Mouse (Mus musculus) liver, embryonic 13.5 days (tissue): ENCODE measurements around the gene Pla2g2d. TPM values are rescaled to one million over a fixed set of nuclear protein-coding genes. Genes with fewer than 3 reads are reported as not detected.
A peak's percentile ranks its signal among the peaks of the same experiment; 100 is the strongest.

Source experiments
- ATAC-seq: fragments of 200-750 bp; cut with Nextera tagmentation; 2 replicates; pipeline ENCODE4 v1.8.0; 2017; ENCODE audit warnings: low read depth, mild to moderate bottlenecking, moderate number of reproducible peaks, moderate library complexity
- DNase-seq: peaks from one replicate; pipeline ENCODE4 v3.0.0; 2022
- H3K27ac ChIP-seq: fragments of 300-500 bp; sonication (generic); 2 replicates; pipeline ENCODE4 v1.5.1; 2015; ENCODE audit warnings: moderate library complexity, mild to moderate bottlenecking, inconsistent platforms
- H3K27me3 ChIP-seq: fragments of 300-500 bp; sonication (generic); 2 replicates; pipeline ENCODE4 v1.6.1; 2015; ENCODE audit warnings: mild to moderate bottlenecking, inconsistent platforms
- H3K36me3 ChIP-seq: fragments of 300-500 bp; sonication (generic); 2 replicates; pipeline ENCODE4 v1.6.1; 2015; ENCODE audit warnings: mild to moderate bottlenecking, inconsistent platforms
- H3K4me1 ChIP-seq: fragments of 300-500 bp; sonication (generic); replicated peaks from 2 replicates; pipeline ENCODE4 v1.6.1; 2015; ENCODE audit warnings: inconsistent platforms
- H3K4me2 ChIP-seq: fragments of 300-500 bp; sonication (generic); 2 replicates; pipeline ENCODE4 v1.6.1; 2015; ENCODE audit warnings: inconsistent platforms, mild to moderate bottlenecking, moderate library complexity
- H3K4me3 ChIP-seq: fragments of 300-500 bp; sonication (generic); replicated peaks from 2 replicates; pipeline ENCODE4 v1.5.1; 2015; ENCODE audit warnings: mild to moderate bottlenecking, inconsistent platforms
- H3K9ac ChIP-seq: fragments of 300-500 bp; sonication (generic); 2 replicates; pipeline ENCODE4 v1.6.1; 2015; ENCODE audit warnings: mild to moderate bottlenecking, inconsistent platforms
- H3K9me3 ChIP-seq: fragments of 300-500 bp; sonication (generic); replicated peaks from 2 replicates; pipeline ENCODE4 v1.6.1; 2016; ENCODE audit warnings: inconsistent platforms
- WGBS: fragments of 180-500 bp; shearing (Covaris S2); methylation state at CpG from one replicate; pipeline ENCODE4 v1.1.7; 2015; ENCODE audit not compliant: insufficient replicate concordance; 5-methylcytosine and 5-hydroxymethylcytosine counted together
- polyA plus RNA-seq: library from polyadenylated mRNA; unstranded; fragments of >200 nt; fragmentation: Nextera tagmentation; extraction: Ambion mirVana; gene quantifications from 2 replicates; pipeline ENCODE4 v1.2.1, GENCODE M21; 2015

The Pla2g2d gene
- not detected in 2 replicates for polyA plus RNA-seq

GRCm38 (mm10) chr4:138775435-138775834 lies at the start of gene Pla2g2d:
TSS of gene Pla2g2d (plus strand) at chr4:138775735.
- H3K4me3 ChIP-seq = no peak within 1 kb of the TSS
- H3K9me3 ChIP-seq = no peaks in the 10 kb centered on the region
- WGBS = 51% methylated on average over 6 of the region's 6 CpGs
- no peaks in the 10 kb centered on the region for H3K36me3 ChIP-seq
- ATAC-seq = no peak
- H3K4me2 ChIP-seq = no peak within 1 kb of the TSS
- H3K9ac ChIP-seq = no peak within 1 kb of the TSS
- H3K27ac ChIP-seq = no peak within 1 kb of the TSS
- no peak for DNase-seq
- H3K27me3 ChIP-seq = no peaks in the 10 kb centered on the region
- H3K4me1 ChIP-seq = no peaks in the 10 kb centered on the region

GRCm38 (mm10) chr4:138725751-138726150 lies 49.8 kb upstream of the Pla2g2d start:
- DNase-seq (no peak), ATAC-seq (no peak)
- H3K27me3 ChIP-seq = peaks cover 30% of the 10 kb centered on the region
- H3K36me3 ChIP-seq = no peaks in the 10 kb centered on the region
- H3K4me2 ChIP-seq = no peak overlapping the region
- H3K4me1 ChIP-seq = 0 out of 2 replicates have a peak, but pooled peaks cover 6% of the 10 kb centered on the region
- H3K27ac ChIP-seq = no peak overlapping the region
- H3K4me3 ChIP-seq = no peak overlapping the region
- no peak overlapping the region for H3K9ac ChIP-seq
- H3K9me3 ChIP-seq = no peaks in the 10 kb centered on the region
- 45% methylated on average over 5 of the region's 5 CpGs for WGBS

- Histone ChIP-seq H3K27ac (no peak overlapping the region), H3K4me1 (0 out of 2 replicates have a peak, but pooled peaks cover 6% of the 10 kb centered on the region), H3K9ac (no peak overlapping the region), H3K9me3 (no peaks in the 10 kb centered on the region), H3K4me3 (no peak overlapping the region), H3K36me3 (no peaks in the 10 kb centered on the region), H3K27me3 (peaks cover 20% of the 10 kb centered on the region), H3K4me2 (no peak overlapping the region)
- 46% methylated on average over 9 of the region's 9 CpGs for WGBS
- ATAC-seq = peak; percentile 34; the same call in 1 of the 2 replicates
- no peak for DNase-seq
Measured at GRCm38 (mm10) chr4:138729018-138729703, 46.4 kb upstream of the Pla2g2d start.

GRCm38 (mm10) chr4:138734105-138734504 lies 41.4 kb upstream of the Pla2g2d start:
- no peak overlapping the region for H3K4me3 ChIP-seq
- H3K9ac ChIP-seq = no peak overlapping the region
- H3K4me1 ChIP-seq = no peaks in the 10 kb centered on the region
- no peak overlapping the region for H3K4me2 ChIP-seq
- no peaks in the 10 kb centered on the region for H3K36me3 ChIP-seq
- no peak overlapping the region for H3K27ac ChIP-seq
- WGBS = 64% methylated on average over 7 of the region's 7 CpGs
- no peaks in the 10 kb centered on the region for H3K9me3 ChIP-seq
- ATAC-seq = no peak
- DNase-seq = no peak
- no peaks in the 10 kb centered on the region for H3K27me3 ChIP-seq

- no peaks in the 10 kb centered on the region for H3K36me3 ChIP-seq
- WGBS = 76% methylated on average over 4 of the region's 4 CpGs
- no peaks in the 10 kb centered on the region for H3K9me3 ChIP-seq
- no peaks in the 10 kb centered on the region for H3K4me1 ChIP-seq
- no peak overlapping the region for H3K27ac ChIP-seq
- no peak overlapping the region for H3K4me3 ChIP-seq
- no peaks in the 10 kb centered on the region for H3K27me3 ChIP-seq
- ATAC-seq (no peak), DNase-seq (no peak)
- no peak overlapping the region for H3K9ac ChIP-seq
- H3K4me2 ChIP-seq = no peak overlapping the region
Measured at GRCm38 (mm10) chr4:138734863-138735262, 40.7 kb upstream of the Pla2g2d start.

- WGBS = 47% methylated on average over 7 of the region's 7 CpGs
- no peaks in the 10 kb centered on the region for H3K4me1 ChIP-seq
- no peak within 1 kb of the TSS for H3K4me2 ChIP-seq
- no peak within 1 kb of the TSS for H3K4me3 ChIP-seq
- no peaks in the 10 kb centered on the region for H3K27me3 ChIP-seq
- H3K9ac ChIP-seq = no peak within 1 kb of the TSS
- no peaks in the 10 kb centered on the region for H3K9me3 ChIP-seq
- no peak for ATAC-seq
- no peak within 1 kb of the TSS for H3K27ac ChIP-seq
- no peak for DNase-seq
- no peaks in the 10 kb centered on the region for H3K36me3 ChIP-seq
Measured at GRCm38 (mm10) chr4:138737031-138737430, 38.5 kb upstream of the Pla2g2d start, which contains the start of gene Ubxn10. TSS of gene Ubxn10 (minus strand) at chr4:138737167.

GRCm38 (mm10) chr4:138739136-138739851 lies 36.2 kb upstream of the Pla2g2d start:
- Histone ChIP-seq H3K27me3 (peaks cover 3% of the 10 kb centered on the region; the same call in 1 of the 2 replicates), H3K4me3 (no peak overlapping the region), H3K36me3 (no peaks in the 10 kb centered on the region), H3K4me1 (no peaks in the 10 kb centered on the region), H3K9me3 (no peaks in the 10 kb centered on the region), H3K27ac (no peak overlapping the region), H3K4me2 (no peak overlapping the region), H3K9ac (no peak overlapping the region)
- DNase-seq = no peak
- ATAC-seq = no peak
- WGBS = 24% methylated on average over 7 of the region's 7 CpGs

GRCm38 (mm10) chr4:138745884-138746283 lies 29.7 kb upstream of the Pla2g2d start:
- Histone ChIP-seq H3K27me3 (peaks cover 6% of the 10 kb centered on the region; the same call in 1 of the 2 replicates), H3K36me3 (no peaks in the 10 kb centered on the region), H3K27ac (no peak overlapping the region), H3K4me1 (no peaks in the 10 kb centered on the region), H3K4me2 (no peak overlapping the region), H3K4me3 (no peak overlapping the region), H3K9ac (no peak overlapping the region), H3K9me3 (no peaks in the 10 kb centered on the region)
- DNase-seq = no peak
- ATAC-seq = no peak
- WGBS = 48% methylated on average over 4 of the region's 4 CpGs

- no peak overlapping the region for H3K4me3 ChIP-seq
- ATAC-seq (no peak), DNase-seq (no peak)
- no peak overlapping the region for H3K4me2 ChIP-seq
- H3K9ac ChIP-seq = no peak overlapping the region
- H3K4me1 ChIP-seq = no peaks in the 10 kb centered on the region
- H3K9me3 ChIP-seq = no peaks in the 10 kb centered on the region
- no peak overlapping the region for H3K27ac ChIP-seq
- H3K36me3 ChIP-seq = no peaks in the 10 kb centered on the region
- WGBS = 70% methylated on average over 9 of the region's 9 CpGs
- peaks cover 6% of the 10 kb centered on the region; the same call in 1 of the 2 replicates for H3K27me3 ChIP-seq
Measured at GRCm38 (mm10) chr4:138746866-138747265, 28.7 kb upstream of the Pla2g2d start.

- WGBS = 52% methylated on average over 10 of the region's 10 CpGs
- no peak overlapping the region for H3K9ac ChIP-seq
- H3K27ac ChIP-seq = no peak overlapping the region
- H3K36me3 ChIP-seq = no peaks in the 10 kb centered on the region
- ATAC-seq (no peak), DNase-seq (no peak)
- no peaks in the 10 kb centered on the region for H3K4me1 ChIP-seq
- H3K4me3 ChIP-seq = no peak overlapping the region
- peaks cover 6% of the 10 kb centered on the region; the same call in 1 of the 2 replicates for H3K27me3 ChIP-seq
- no peaks in the 10 kb centered on the region for H3K9me3 ChIP-seq
- no peak overlapping the region for H3K4me2 ChIP-seq
Measured at GRCm38 (mm10) chr4:138747851-138748250, 27.7 kb upstream of the Pla2g2d start.

- Histone ChIP-seq H3K9me3 (no peaks in the 10 kb centered on the region), H3K27me3 (peaks cover 6% of the 10 kb centered on the region; the same call in 1 of the 2 replicates), H3K27ac (no peak overlapping the region), H3K9ac (no peak overlapping the region), H3K4me2 (no peak overlapping the region), H3K4me3 (no peak overlapping the region), H3K36me3 (no peaks in the 10 kb centered on the region), H3K4me1 (no peaks in the 10 kb centered on the region)
- DNase-seq (no peak), ATAC-seq (no peak)
- 39% methylated on average over 8 of the region's 8 CpGs for WGBS
Measured at GRCm38 (mm10) chr4:138748369-138749072, 27.0 kb upstream of the Pla2g2d start.
